Comparison of ENCODE assay signal across 7 mouse cellular contexts in the genomic region with DNA sequence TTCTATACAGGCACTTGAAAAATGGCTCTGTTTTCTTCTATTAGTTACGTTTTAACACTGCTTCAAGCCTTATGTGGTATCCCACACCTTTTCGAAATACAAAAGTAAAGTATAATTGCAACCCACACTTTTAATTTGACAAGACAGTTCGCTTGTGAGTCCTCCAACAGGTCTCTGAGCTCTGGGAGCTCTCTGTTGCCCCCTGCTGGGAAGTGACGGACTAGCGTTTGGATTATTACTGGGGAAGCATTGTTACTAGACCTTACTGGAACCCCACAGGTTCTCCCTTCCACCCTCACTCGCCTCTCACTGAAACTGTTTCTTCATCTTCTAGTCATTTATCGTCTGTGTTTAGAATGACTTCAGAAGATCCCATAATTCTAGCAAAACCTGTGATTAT. TPM values are rescaled to one million over a fixed set of nuclear protein-coding genes. Genes with fewer than 3 reads are reported as not detected.
DNase-seq lines count a peak whose midpoint lies in the region; ATAC-seq and TF ChIP-seq lines count a peak whose summit lies in the region.

No protein-coding gene starts in this region.

- H3K4me3 ChIP-seq in neural tube, embryonic 15.5 days (replicated peaks) = no peak overlapping the region
- no peak overlapping the region for H3K4me3 ChIP-seq in embryonic facial prominence, embryonic 11.5 days (ENCODE audit: low read depth, low read length)
- no peak overlapping the region for H3K4me3 ChIP-seq in lung, adult 2 months (replicated peaks; ENCODE audit: extremely low read depth, low read depth, low read length)

- peak; percentile 63 for DNase-seq in neural tube, embryonic 10.5 days (ENCODE audit: extremely low spot score, low spot score)
- DNase-seq in adrenal gland, adult 8-10 months = peak; percentile 35
- peak; percentile 71 for DNase-seq in embryonic facial prominence, embryonic 11.5 days (ENCODE audit: low spot score)
- peak; percentile 76 for DNase-seq in kidney, postnatal 10 days
- peak; percentile 48 for DNase-seq in lung, adult 2 months
- DNase-seq in spleen, postnatal 10 days (ENCODE audit: low spot score in 2 of 2) = peak; percentile 52 to 75

- peaks cover 37% of the 10 kb centered on the region for H3K27me3 ChIP-seq in neural tube, embryonic 15.5 days (replicated peaks)
- H3K27me3 ChIP-seq in embryonic facial prominence, embryonic 11.5 days (ENCODE audit: control insufficient read depth, insufficient read depth, low read length) = no peaks in the 10 kb centered on the region

- WGBS in neural tube, embryonic 15.5 days = 52% methylated on average over 7 of the region's 7 CpGs
- 46% methylated on average over 7 of the region's 7 CpGs for WGBS in embryonic facial prominence, embryonic 11.5 days
- 44% methylated on average over 7 of the region's 7 CpGs for whole genome bisulfite sequencing in lung, adult 2 months

- no peak for TF ChIP-seq POLR2A in lung, adult 2 months (IDR thresholded peaks at IDR 0.05; ENCODE audit: borderline replicate concordance, extremely low read depth, low read depth, low read length)

- H3K27ac ChIP-seq in neural tube, embryonic 15.5 days (replicated peaks) = no peak overlapping the region
- H3K27ac ChIP-seq in embryonic facial prominence, embryonic 11.5 days (replicated peaks; ENCODE audit: low read depth, low read length) = no peak overlapping the region

- no peak overlapping the region for H3K9ac ChIP-seq in neural tube, embryonic 15.5 days (replicated peaks)
- H3K9ac ChIP-seq in embryonic facial prominence, embryonic 11.5 days (replicated peaks; ENCODE audit: low read length) = no peak overlapping the region

- ATAC-seq in neural tube, embryonic 15.5 days (ENCODE audit: low FRiP score) = no peak
- no peak for ATAC-seq in embryonic facial prominence, embryonic 11.5 days (replicated peaks; ENCODE audit: insufficient number of reproducible peaks, low FRiP score, low TSS enrichment, low read depth)

- H3K9me3 ChIP-seq in neural tube, embryonic 15.5 days (replicated peaks) = no peaks in the 10 kb centered on the region
- no peaks in the 10 kb centered on the region for H3K9me3 ChIP-seq in embryonic facial prominence, embryonic 11.5 days (replicated peaks; ENCODE audit: control insufficient read depth, low read length)

- TF ChIP-seq CTCF in lung, adult 2 months (IDR thresholded peaks at IDR 0.05; ENCODE audit: insufficient read depth, low read length) = peak; percentile 66

- no peaks in the 10 kb centered on the region for H3K36me3 ChIP-seq in neural tube, embryonic 15.5 days
- H3K36me3 ChIP-seq in embryonic facial prominence, embryonic 11.5 days (replicated peaks; ENCODE audit: control insufficient read depth, insufficient read depth, low read depth, low read length) = no peaks in the 10 kb centered on the region

- peaks cover 4% of the 10 kb centered on the region; the same call in 1 of the 2 replicates for H3K4me1 ChIP-seq in neural tube, embryonic 15.5 days
- no peaks in the 10 kb centered on the region for H3K4me1 ChIP-seq in embryonic facial prominence, embryonic 11.5 days (ENCODE audit: control insufficient read depth, insufficient read depth, low read length)
- no peaks in the 10 kb centered on the region for H3K4me1 ChIP-seq in lung, adult 2 months (ENCODE audit: control insufficient read depth, insufficient read depth, low read length)

- no peak overlapping the region for H3K4me2 ChIP-seq in neural tube, embryonic 15.5 days
- H3K4me2 ChIP-seq in embryonic facial prominence, embryonic 11.5 days (ENCODE audit: low read depth, low read length) = no peak overlapping the region

RNA-seq across cellular contexts. Expression of a gene that starts 34.4 kb away (rescaled TPM):
- polyA plus RNA-seq in neural tube, embryonic 15.5 days (2015; fragmentation: Nextera tagmentation; extraction: Ambion mirVana) = 0.82 and 1.0 TPM in 2 replicates
- 10 to 100 TPM in 1 of 4 experiments, 1 to 10 TPM in 3; 3.0 to 14.1 (median 5.3) TPM for total RNA-seq in adrenal gland, adult 8-10 months (2022)
- 0.20 and 0.49 TPM in 2 replicates for polyA plus RNA-seq in embryonic facial prominence, embryonic 11.5 days (2014; fragmentation: Nextera tagmentation; extraction: Ambion mirVana)
- 0.90 and 1.3 TPM in 2 replicates for polyA plus RNA-seq in lung, adult 2 months (2012; rRNA removed)

RNA-seq across cellular contexts. Expression of a gene that starts 34.6 kb away (rescaled TPM):
- polyA plus RNA-seq in neural tube, embryonic 15.5 days (2015; fragmentation: Nextera tagmentation; extraction: Ambion mirVana) = 3.4 and 4.3 TPM in 2 replicates
- 10 to 100 TPM in 1 of 4 experiments, 1 to 10 TPM in 3; 2.6 to 10.2 (median 3.9) TPM for total RNA-seq in adrenal gland, adult 8-10 months (2022)
- polyA plus RNA-seq in embryonic facial prominence, embryonic 11.5 days (2014; fragmentation: Nextera tagmentation; extraction: Ambion mirVana) = 10.7 and 10.8 TPM in 2 replicates
- polyA plus RNA-seq in lung, adult 2 months (2012; rRNA removed) = 4.1 and 4.7 TPM in 2 replicates
